Mouse (Mus musculus): ENCODE measurements around the gene Maff. TPM values are rescaled to one million over a fixed set of nuclear protein-coding genes. Genes with fewer than 3 reads are reported as not detected.

The Maff gene
- polyA plus RNA-seq, 1 experiment from 2014 or later, result 7.3 TPM

- no peaks in the 10 kb centered on the region for H3K9me3 ChIP-seq (replicated peaks; ENCODE audit: low read length)
- ATAC-seq (replicated peaks; ENCODE audit: low FRiP score, low read depth) (no peak), DNase-seq (ENCODE audit: low spot score) (no peak)
- no peak overlapping the region for H3K4me2 ChIP-seq (ENCODE audit: low read length)
- H3K9ac ChIP-seq (ENCODE audit: low read depth, low read length), result no peak overlapping the region
- H3K27me3 ChIP-seq (ENCODE audit: insufficient read depth, low read length), result no peaks in the 10 kb centered on the region
- TF ChIP-seq CTCF (IDR thresholded peaks at IDR 0.05; ENCODE audit: low read depth), result no peak
- peak overlapping the region; percentile 67; the same call in 1 of the 2 replicates for H3K27ac ChIP-seq
- no peak overlapping the region for H3K4me3 ChIP-seq (replicated peaks; ENCODE audit: low read depth, low read length)
- H3K36me3 ChIP-seq (ENCODE audit: insufficient read depth, low read length), result no peaks in the 10 kb centered on the region
- peaks cover 16% of the 10 kb centered on the region; the same call in 1 of the 2 replicates for H3K4me1 ChIP-seq (replicated peaks; ENCODE audit: insufficient read depth, low read length)
- 81% methylated on average over 3 of the region's 3 CpGs for WGBS
Observed at GRCm38 (mm10) chr15:79324373-79324772, 22.0 kb upstream of the Maff start.

GRCm38 (mm10) chr15:79325742-79326141 lies 20.7 kb upstream of the Maff start:
- Histone ChIP-seq H3K9ac (ENCODE audit: low read depth, low read length) (no peak overlapping the region), H3K4me1 (replicated peaks; ENCODE audit: insufficient read depth, low read length) (peaks cover 16% of the 10 kb centered on the region; the same call in 1 of the 2 replicates), H3K27me3 (ENCODE audit: insufficient read depth, low read length) (no peaks in the 10 kb centered on the region), H3K27ac (no peak overlapping the region), H3K9me3 (replicated peaks; ENCODE audit: low read length) (no peaks in the 10 kb centered on the region), H3K4me3 (replicated peaks; ENCODE audit: low read depth, low read length) (no peak overlapping the region), H3K4me2 (ENCODE audit: low read length) (no peak overlapping the region), H3K36me3 (ENCODE audit: insufficient read depth, low read length) (no peaks in the 10 kb centered on the region)
- ATAC-seq (replicated peaks; ENCODE audit: low FRiP score, low read depth) (no peak), DNase-seq (ENCODE audit: low spot score) (no peak)
- TF ChIP-seq CTCF (IDR thresholded peaks at IDR 0.05; ENCODE audit: low read depth), result no peak
- 76% methylated on average over 3 of the region's 3 CpGs for WGBS

- Histone ChIP-seq H3K9me3 (replicated peaks; ENCODE audit: low read length) (no peaks in the 10 kb centered on the region), H3K4me3 (replicated peaks; ENCODE audit: low read depth, low read length) (no peak overlapping the region), H3K4me2 (ENCODE audit: low read length) (no peak overlapping the region), H3K27ac (no peak overlapping the region), H3K9ac (ENCODE audit: low read depth, low read length) (no peak overlapping the region), H3K36me3 (ENCODE audit: insufficient read depth, low read length) (no peaks in the 10 kb centered on the region), H3K27me3 (ENCODE audit: insufficient read depth, low read length) (no peaks in the 10 kb centered on the region), H3K4me1 (replicated peaks; ENCODE audit: insufficient read depth, low read length) (peaks cover 16% of the 10 kb centered on the region; the same call in 1 of the 2 replicates)
- DNase-seq (ENCODE audit: low spot score) (peak; percentile 45), ATAC-seq (replicated peaks; ENCODE audit: low FRiP score, low read depth) (no peak)
- WGBS, result 18% methylated on average over 4 of the region's 4 CpGs
- no peak for TF ChIP-seq CTCF (IDR thresholded peaks at IDR 0.05; ENCODE audit: low read depth)
Observed at GRCm38 (mm10) chr15:79326264-79326663, 20.2 kb upstream of the Maff start.

- peak overlapping the region; percentile 38 for H3K4me3 ChIP-seq (replicated peaks; ENCODE audit: low read depth, low read length)
- H3K9me3 ChIP-seq (replicated peaks; ENCODE audit: low read length), result no peaks in the 10 kb centered on the region
- H3K4me2 ChIP-seq (ENCODE audit: low read length), result peak overlapping the region; percentile 68
- H3K36me3 ChIP-seq (ENCODE audit: insufficient read depth, low read length), result no peaks in the 10 kb centered on the region
- no peak for TF ChIP-seq CTCF (IDR thresholded peaks at IDR 0.05; ENCODE audit: low read depth)
- DNase-seq (ENCODE audit: low spot score), result peak; percentile 70
- peak overlapping the region; percentile 53 for H3K9ac ChIP-seq (ENCODE audit: low read depth, low read length)
- peaks cover 16% of the 10 kb centered on the region; the same call in 1 of the 2 replicates for H3K4me1 ChIP-seq (replicated peaks; ENCODE audit: insufficient read depth, low read length)
- peak; percentile 35 for ATAC-seq (replicated peaks; ENCODE audit: low FRiP score, low read depth)
- no peaks in the 10 kb centered on the region for H3K27me3 ChIP-seq (ENCODE audit: insufficient read depth, low read length)
- H3K27ac ChIP-seq, result peak overlapping the region; percentile 86
- WGBS, result 12% methylated on average over 20 of the region's 20 CpGs
Observed at GRCm38 (mm10) chr15:79326971-79327961, 19.2 kb upstream of the Maff start.

- ATAC-seq (replicated peaks; ENCODE audit: low FRiP score, low read depth) (peak; percentile 95), DNase-seq (ENCODE audit: low spot score) (peak; percentile 99)
- 3% methylated on average over 43 of the region's 46 CpGs for WGBS
- H3K4me2 ChIP-seq (ENCODE audit: low read length), result peak within 1 kb of the TSS; percentile 68
- H3K27ac ChIP-seq, result peak within 1 kb of the TSS; percentile 86
- TF ChIP-seq CTCF (IDR thresholded peaks at IDR 0.05; ENCODE audit: low read depth), result peak; percentile 38; the same call in 1 of the 2 replicates
- no peaks in the 10 kb centered on the region for H3K36me3 ChIP-seq (ENCODE audit: insufficient read depth, low read length)
- no peaks in the 10 kb centered on the region for H3K9me3 ChIP-seq (replicated peaks; ENCODE audit: low read length)
- H3K27me3 ChIP-seq (ENCODE audit: insufficient read depth, low read length), result no peaks in the 10 kb centered on the region
- H3K4me1 ChIP-seq (replicated peaks; ENCODE audit: insufficient read depth, low read length), result peaks cover 16% of the 10 kb centered on the region; the same call in 1 of the 2 replicates
- H3K4me3 ChIP-seq (replicated peaks; ENCODE audit: low read depth, low read length), result peak within 1 kb of the TSS; percentile 38
- peak within 1 kb of the TSS; percentile 53 for H3K9ac ChIP-seq (ENCODE audit: low read depth, low read length)
Observed at GRCm38 (mm10) chr15:79328058-79328938, 18.1 kb upstream of the Maff start, which contains the start of gene Pla2g6. Pla2g6 (minus strand) TSS chr15:79328390.

GRCm38 (mm10) chr15:79328939-79329275 lies 17.5 kb upstream of the Maff start:
- Histone ChIP-seq H3K9ac (ENCODE audit: low read depth, low read length) (no peak overlapping the region), H3K36me3 (ENCODE audit: insufficient read depth, low read length) (no peaks in the 10 kb centered on the region), H3K27me3 (ENCODE audit: insufficient read depth, low read length) (no peaks in the 10 kb centered on the region), H3K4me2 (ENCODE audit: low read length) (no peak overlapping the region), H3K27ac (no peak overlapping the region), H3K4me3 (replicated peaks; ENCODE audit: low read depth, low read length) (no peak overlapping the region), H3K4me1 (replicated peaks; ENCODE audit: insufficient read depth, low read length) (peaks cover 14% of the 10 kb centered on the region; the same call in 1 of the 2 replicates), H3K9me3 (replicated peaks; ENCODE audit: low read length) (no peaks in the 10 kb centered on the region)
- ATAC-seq (replicated peaks; ENCODE audit: low FRiP score, low read depth) (no peak), DNase-seq (ENCODE audit: low spot score) (no peak)
- 88% methylated on average over 4 of the region's 4 CpGs for WGBS
- TF ChIP-seq CTCF (IDR thresholded peaks at IDR 0.05; ENCODE audit: low read depth), result no peak

All from kidney, postnatal 0 days (tissue).